Comparison of ENCODE assay signal across 16 mouse cellular contexts in genomic region chr11:104630185-104630835, GRCm38 (mm10). TPM values are rescaled to one million over a fixed set of nuclear protein-coding genes. Genes with fewer than 3 reads are reported as not detected.
DNase-seq lines count a peak whose midpoint lies in the region; ATAC-seq and TF ChIP-seq lines count a peak whose summit lies in the region.
"Had no signal": no experiment of that assay in that cellular context is flagged by ENCODE, and none has a peak within 500 bp of the region (broad histone marks: within the 10 kb centered on the region; RNA-seq: fewer than 3 reads in every experiment).

No protein-coding gene starts in this region.

- H3K4me1 ChIP-seq in kidney, adult 2 months (ENCODE audit: control insufficient read depth, insufficient read depth, low read length): no peaks in the 10 kb centered on the region
- H3K4me1 ChIP-seq in kidney, embryonic 15.5 days: peaks cover 28% of the 10 kb centered on the region

- no peak overlapping the region for H3K4me3 ChIP-seq in kidney, adult 2 months (ENCODE audit: insufficient read depth, low read depth, low read length)
- no peak overlapping the region for H3K4me3 ChIP-seq in kidney, embryonic 15.5 days (replicated peaks)
- H3K4me3 ChIP-seq: erythroblast, embryonic 14.5 days; heart, embryonic 12.5 days; lung, embryonic 15.5 days had no signal

- H3K4me2 ChIP-seq in kidney, embryonic 15.5 days: no peak overlapping the region
- H3K4me2 ChIP-seq: heart, embryonic 12.5 days; lung, embryonic 15.5 days had no signal

- no peak for TF ChIP-seq POLR2A in kidney, adult 2 months (IDR thresholded peaks at IDR 0.05; ENCODE audit: low read depth, low read length)

- no peaks in the 10 kb centered on the region for H3K9me3 ChIP-seq in kidney, embryonic 15.5 days (replicated peaks)
- H3K9me3 ChIP-seq: heart, embryonic 12.5 days; lung, embryonic 15.5 days had no signal

- H3K9ac ChIP-seq in kidney, embryonic 15.5 days: no peak overlapping the region
- H3K9ac ChIP-seq: heart, embryonic 12.5 days; lung, embryonic 15.5 days had no signal

- intact Hi-C loops in left cerebral cortex, postnatal 10 days (cut with DNase I): no loop called here

- no peak overlapping the region for H3K27ac ChIP-seq in kidney, adult 2 months (ENCODE audit: insufficient read depth, low read depth, low read length)
- no peak overlapping the region for H3K27ac ChIP-seq in kidney, embryonic 15.5 days
- H3K27ac ChIP-seq: lung, embryonic 15.5 days had no signal

- peak; percentile 73 for DNase-seq in kidney, adult 2 months
- peak; percentile 63 for DNase-seq in CD4-positive, CD25-positive, alpha-beta regulatory T cell, adult 2 months (ENCODE audit: low read depth, low spot score)
- peak; percentile 82 to 90 for DNase-seq in cerebellum, adult 18-20 months
- no peak for DNase-seq in left cerebral cortex, postnatal 10 days (ENCODE audit: extremely low spot score in 1 of 2, low spot score in 2 of 2)
- DNase-seq in adipocyte (ENCODE audit: low spot score): no peak
- DNase-seq in ovary, adult 18-20 months (ENCODE audit: low spot score): no peak
- DNase-seq: spleen, adult 18-20 months; thymus, postnatal 4 days had no signal

- 50% methylated on average over 7 of the region's 7 CpGs for WGBS in kidney, adult 2 months
- WGBS in kidney, embryonic 15.5 days: 71% methylated on average over 7 of the region's 7 CpGs

- no peaks in the 10 kb centered on the region for H3K27me3 ChIP-seq in kidney, adult 2 months (replicated peaks; ENCODE audit: control insufficient read depth, insufficient read depth, low read length)
- no peaks in the 10 kb centered on the region for H3K27me3 ChIP-seq in kidney, embryonic 15.5 days
- H3K27me3 ChIP-seq: heart, embryonic 12.5 days; lung, embryonic 15.5 days had no signal

- ATAC-seq in kidney, embryonic 15.5 days (replicated peaks; ENCODE audit: low FRiP score): no peak
- peak; percentile 80 for ATAC-seq in inflammation-experienced regulatory T-cells, adult 6 months
- ATAC-seq: hindbrain, embryonic 16.5 days; midbrain, embryonic 16.5 days had no signal

- no peak for TF ChIP-seq CTCF in kidney, adult 2 months (conservative IDR thresholded peaks at IDR 0.05; ENCODE audit: insufficient read depth, insufficient read length, low read depth, low read length)

- H3K36me3 ChIP-seq in kidney, adult 2 months (ENCODE audit: control insufficient read depth, insufficient read depth, low read length): no peaks in the 10 kb centered on the region
- H3K36me3 ChIP-seq in kidney, embryonic 15.5 days: no peaks in the 10 kb centered on the region
- H3K36me3 ChIP-seq: heart, embryonic 12.5 days; lung, embryonic 15.5 days had no signal

RNA-seq across cellular contexts. Expression of gene Itgb3, which starts 22.5 kb away (rescaled TPM):
- polyA plus RNA-seq in kidney, adult 2 months (2012; rRNA removed): 0.99 and 1.3 TPM in 2 replicates
- 3.4 and 3.6 TPM in 2 replicates for polyA plus RNA-seq in kidney, embryonic 15.5 days (2015; fragmentation: Nextera tagmentation; extraction: Ambion mirVana)
- polyA plus RNA-seq in inflammation-experienced regulatory T-cells, adult 6 months (2017; shearing (Covaris generic)): 10 to 100 TPM in 2 of 3 experiments, 1 to 10 TPM in 1; 6.4 to 17.5 (median 11.8) TPM
- total RNA-seq in left cerebral cortex, postnatal 10 days (2021): 1 to 10 TPM; 5.5 to 6.7 TPM

RNA-seq across cellular contexts. Expression of gene Gm11639, which starts 55.2 kb away (rescaled TPM):
- polyA plus RNA-seq in kidney, adult 2 months (2012; rRNA removed): under 0.01 TPM in 1 of 2 replicates, not detected in the other
- 0.17 and 0.30 TPM in 2 replicates for polyA plus RNA-seq in kidney, embryonic 15.5 days (2015; fragmentation: Nextera tagmentation; extraction: Ambion mirVana)
- polyA plus RNA-seq in inflammation-experienced regulatory T-cells, adult 6 months (2017; shearing (Covaris generic)): under 1 TPM in 2 of 3 experiments, not detected in 1; 0.03 to 0.09 TPM
- 1 to 10 TPM; 1.5 to 1.7 TPM for total RNA-seq in left cerebral cortex, postnatal 10 days (2021)
- polyA plus RNA-seq: erythroblast, embryonic 14.5 days; limb, embryonic 11.5 days; lung, embryonic 15.5 days; midbrain, embryonic 16.5 days had no signal

Comparison
In these comparisons a context has a peak if more than half of its experiments do, and no peak if none do; other contexts are left out.
1. DNase-seq: peak in kidney, adult 2 months (single experiment), CD4-positive, CD25-positive, alpha-beta regulatory T cell, adult 2 months (single experiment) and cerebellum, adult 18-20 months (2 of 2); none in left cerebral cortex, postnatal 10 days (0 of 2), adipocyte (single experiment) and ovary, adult 18-20 months (single experiment).